Mouse (Mus musculus): ENCODE data around the gene Arid3a. TPM values are rescaled to one million over a fixed set of nuclear protein-coding genes. Genes with fewer than 3 reads are reported as not detected.

Arid3a gene
- polyA plus RNA-seq, 1 experiment = 59.5 TPM

DNA sequence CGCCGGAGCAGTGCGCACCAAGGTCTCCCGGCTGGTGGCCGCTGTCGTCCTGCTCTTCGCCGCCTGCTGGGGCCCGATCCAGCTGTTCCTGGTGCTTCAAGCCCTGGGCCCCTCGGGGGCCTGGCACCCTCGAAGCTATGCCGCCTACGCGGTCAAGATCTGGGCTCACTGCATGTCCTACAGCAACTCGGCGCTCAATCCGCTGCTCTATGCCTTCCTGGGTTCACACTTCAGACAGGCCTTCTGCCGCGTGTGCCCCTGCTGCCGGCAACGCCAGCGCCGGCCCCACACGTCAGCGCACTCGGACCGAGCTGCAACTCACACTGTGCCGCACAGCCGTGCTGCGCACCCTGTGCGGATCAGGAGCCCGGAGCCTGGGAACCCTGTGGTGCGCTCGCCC is 5.3 kb upstream of the Arid3a start:
- peaks cover 30% of the 10 kb centered on the region for H3K4me1 ChIP-seq (ENCODE audit: control insufficient read depth, insufficient read depth, low read length)
- TF ChIP-seq POLR2A (IDR thresholded peaks at IDR 0.05; ENCODE audit: control insufficient read depth, low read depth, low read length) = no peak
- no peak for TF ChIP-seq CTCF (IDR thresholded peaks at IDR 0.05; ENCODE audit: control insufficient read depth, insufficient read depth, insufficient replicate concordance, low read depth, low read length)

DNA sequence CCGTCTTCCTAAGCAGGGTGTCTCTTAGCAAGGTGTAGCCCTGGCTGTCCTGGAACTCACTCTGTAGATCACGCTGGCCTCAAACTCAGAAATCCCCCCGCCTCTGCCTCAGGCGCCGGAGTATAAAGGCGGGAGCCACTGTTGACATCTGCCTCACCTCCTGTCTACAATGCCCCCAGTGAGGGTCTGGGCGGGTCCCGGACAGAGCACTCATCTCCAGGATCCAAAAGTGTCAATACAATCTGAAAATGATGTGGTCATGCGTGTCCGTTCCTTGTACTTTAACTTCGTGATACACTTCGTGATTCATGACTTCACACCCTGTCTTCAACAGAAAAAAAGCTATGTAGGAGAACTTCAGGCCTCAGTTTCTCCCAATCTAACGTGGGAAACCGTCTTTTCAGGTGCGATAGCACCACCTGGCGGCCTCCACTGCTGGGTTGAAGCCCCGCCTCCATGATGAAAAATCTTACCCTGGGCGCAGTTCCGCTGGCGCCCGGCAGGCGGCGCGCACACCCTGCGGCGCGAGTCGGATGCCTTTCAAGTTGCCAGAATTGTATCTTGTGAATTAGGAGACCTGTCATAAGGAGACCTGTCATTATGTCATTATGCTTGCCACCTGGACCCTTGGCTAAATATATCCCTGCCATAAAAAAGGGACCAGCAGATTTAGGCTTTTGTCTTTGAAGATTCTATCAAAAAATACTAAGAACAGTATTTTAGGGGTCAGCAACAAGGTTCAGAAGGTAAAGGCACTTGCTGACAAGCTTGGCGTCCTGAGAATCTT is 1.7 kb upstream of the Arid3a start:
- H3K4me3 ChIP-seq (ENCODE audit: control insufficient read depth, low read depth, low read length) = peak overlapping the region; percentile 74
- no peaks in the 10 kb centered on the region for H3K36me3 ChIP-seq (ENCODE audit: control insufficient read depth, insufficient read depth, low read length)
- TF ChIP-seq POLR2A (IDR thresholded peaks at IDR 0.05; ENCODE audit: control insufficient read depth, low read depth, low read length) = no peak
- peak; percentile 100 for TF ChIP-seq CTCF (IDR thresholded peaks at IDR 0.05; ENCODE audit: control insufficient read depth, insufficient read depth, insufficient replicate concordance, low read depth, low read length)
- H3K4me1 ChIP-seq (ENCODE audit: control insufficient read depth, insufficient read depth, low read length) = peaks cover 31% of the 10 kb centered on the region
- H3K27ac ChIP-seq (ENCODE audit: control insufficient read depth, insufficient read depth, low read depth, low read length) = no peak overlapping the region
- no peaks in the 10 kb centered on the region for H3K27me3 ChIP-seq (ENCODE audit: control insufficient read depth, insufficient read depth, low read length)

More for the DNA sequence above, 5.3 kb upstream of the Arid3a start:
- H3K27ac ChIP-seq (ENCODE audit: control insufficient read depth, insufficient read depth, low read depth, low read length) = no peak overlapping the region
- no peak overlapping the region for H3K4me3 ChIP-seq (ENCODE audit: control insufficient read depth, low read depth, low read length)
- H3K36me3 ChIP-seq (ENCODE audit: control insufficient read depth, insufficient read depth, low read length) = no peaks in the 10 kb centered on the region
- no peaks in the 10 kb centered on the region for H3K27me3 ChIP-seq (ENCODE audit: control insufficient read depth, insufficient read depth, low read length)

DNA sequence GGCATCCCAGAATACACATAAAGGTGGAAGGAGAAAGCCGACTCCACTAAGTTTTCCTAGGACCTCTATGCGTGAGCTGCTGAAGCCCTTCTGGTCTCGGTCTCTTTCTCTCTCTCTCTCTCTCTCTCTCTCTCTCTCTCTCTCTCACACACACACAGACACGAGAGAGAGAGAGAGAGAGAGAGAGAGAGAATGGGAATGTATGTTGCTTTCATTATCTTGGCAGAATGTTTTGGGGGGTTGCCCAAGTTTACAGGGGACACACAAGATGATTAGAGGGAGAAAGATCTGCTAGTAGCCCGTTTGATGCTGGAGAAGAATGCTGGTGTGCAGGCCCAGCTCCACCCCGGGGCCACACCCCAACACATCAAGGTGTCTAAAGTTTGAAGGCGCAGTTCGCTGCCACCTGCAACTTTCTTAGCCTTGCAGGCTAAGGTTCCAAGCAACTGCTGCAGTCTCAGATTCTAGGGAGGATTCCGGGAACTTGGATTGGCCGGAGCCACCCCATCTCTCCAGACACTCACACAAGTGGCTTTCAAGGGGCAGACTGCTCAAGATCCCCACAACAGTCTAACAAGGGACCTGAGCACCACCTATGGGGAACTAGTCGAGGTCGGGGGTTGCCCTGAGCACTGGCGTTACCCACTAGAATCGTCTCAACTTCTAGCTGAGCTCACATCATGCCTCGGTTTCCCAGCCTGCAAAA is 905 bp upstream of the Arid3a start:
- Histone ChIP-seq H3K4me3 (ENCODE audit: control insufficient read depth, low read depth, low read length) (peak overlapping the region; percentile 78), H3K27ac (ENCODE audit: control insufficient read depth, insufficient read depth, low read depth, low read length) (peak overlapping the region; percentile 88), H3K27me3 (ENCODE audit: control insufficient read depth, insufficient read depth, low read length) (no peaks in the 10 kb centered on the region), H3K36me3 (ENCODE audit: control insufficient read depth, insufficient read depth, low read length) (no peaks in the 10 kb centered on the region), H3K4me1 (ENCODE audit: control insufficient read depth, insufficient read depth, low read length) (peaks cover 26% of the 10 kb centered on the region)
- TF ChIP-seq POLR2A (IDR thresholded peaks at IDR 0.05; ENCODE audit: control insufficient read depth, low read depth, low read length) = no peak
- no peak for TF ChIP-seq CTCF (IDR thresholded peaks at IDR 0.05; ENCODE audit: control insufficient read depth, insufficient read depth, insufficient replicate concordance, low read depth, low read length)

DNA sequence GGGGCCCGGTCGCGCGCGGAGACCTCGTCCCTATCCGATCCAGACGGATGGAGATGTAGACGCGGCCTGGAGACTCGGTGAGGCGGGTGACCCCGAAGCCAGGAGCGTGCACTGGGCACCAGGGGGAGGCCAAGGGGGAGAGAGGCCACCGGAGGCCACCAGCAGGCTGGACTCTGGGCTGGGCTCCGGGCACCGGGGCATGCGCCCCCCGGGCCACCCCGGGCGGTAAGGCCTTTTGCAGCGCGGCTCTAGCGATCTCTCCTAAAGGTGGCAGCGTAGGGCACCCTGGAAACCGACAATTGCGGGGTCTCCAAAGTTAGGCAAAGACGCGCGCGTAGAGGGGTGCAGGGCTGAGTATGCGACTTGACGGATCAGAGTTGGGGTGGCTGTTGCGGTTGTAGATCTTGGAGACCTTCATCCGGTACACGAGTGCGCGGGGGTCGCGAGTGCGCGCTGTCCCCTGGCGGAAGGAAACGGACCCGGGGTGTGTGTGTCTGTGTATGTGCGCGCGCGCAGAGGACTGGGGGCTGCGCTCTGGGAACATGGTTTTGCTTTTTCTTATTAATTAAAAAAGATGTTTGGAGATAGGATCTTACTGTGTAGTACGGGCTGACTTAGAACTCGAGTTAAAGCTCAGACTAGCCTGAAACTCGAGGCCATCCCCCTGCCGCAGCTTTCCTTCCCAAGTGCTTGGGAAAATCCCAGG is 634 bp downstream of the Arid3a start:
- Histone ChIP-seq H3K27me3 (ENCODE audit: control insufficient read depth, insufficient read depth, low read length) (no peaks in the 10 kb centered on the region), H3K27ac (ENCODE audit: control insufficient read depth, insufficient read depth, low read depth, low read length) (peak overlapping the region; percentile 55; the same call in 1 of the 2 replicates)

DNA sequence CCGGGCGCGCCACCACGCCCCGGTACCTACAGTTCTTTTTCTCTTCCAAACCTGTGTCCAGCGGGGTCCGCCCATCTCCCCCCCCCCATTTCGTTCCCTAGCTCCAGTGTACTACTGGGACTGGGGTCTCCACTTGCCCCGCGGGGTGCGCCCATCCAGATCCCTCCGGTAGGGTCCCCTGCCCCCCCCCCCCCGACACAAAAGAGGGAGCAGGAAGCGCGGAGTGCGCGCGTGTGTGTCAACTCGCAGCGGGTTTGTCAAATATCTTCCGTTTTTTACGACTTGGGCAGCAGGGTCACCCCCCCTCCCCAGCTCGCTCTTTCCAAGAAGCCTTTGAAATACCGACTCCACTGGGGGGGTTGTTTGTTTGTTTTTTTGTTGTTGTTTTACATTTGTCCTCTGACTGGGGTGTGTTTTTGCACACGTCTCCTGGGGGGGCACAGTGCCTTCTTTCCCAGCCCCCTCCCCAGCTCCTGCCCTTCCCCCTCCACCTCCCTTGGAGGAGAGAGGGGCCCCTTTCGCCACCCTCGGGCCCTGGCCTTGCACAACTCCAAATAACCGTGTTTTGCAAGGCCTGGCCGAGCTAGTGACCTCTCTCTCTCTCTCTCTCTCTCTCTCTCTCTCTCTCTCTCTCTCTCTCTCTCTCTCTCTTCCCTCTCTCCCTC is 1.3 kb downstream of the Arid3a start:
- Histone ChIP-seq H3K36me3 (ENCODE audit: control insufficient read depth, insufficient read depth, low read length) (no peaks in the 10 kb centered on the region), H3K27me3 (ENCODE audit: control insufficient read depth, insufficient read depth, low read length) (no peaks in the 10 kb centered on the region), H3K27ac (ENCODE audit: control insufficient read depth, insufficient read depth, low read depth, low read length) (no peak overlapping the region), H3K4me1 (ENCODE audit: control insufficient read depth, insufficient read depth, low read length) (peaks cover 34% of the 10 kb centered on the region), H3K4me3 (ENCODE audit: control insufficient read depth, low read depth, low read length) (peak overlapping the region; percentile 78)
- TF ChIP-seq POLR2A (IDR thresholded peaks at IDR 0.05; ENCODE audit: control insufficient read depth, low read depth, low read length) = no peak
- TF ChIP-seq CTCF (IDR thresholded peaks at IDR 0.05; ENCODE audit: control insufficient read depth, insufficient read depth, insufficient replicate concordance, low read depth, low read length) = no peak

More for the DNA sequence above, 634 bp downstream of the Arid3a start:
- TF ChIP-seq POLR2A (IDR thresholded peaks at IDR 0.05; ENCODE audit: control insufficient read depth, low read depth, low read length) = no peak
- TF ChIP-seq CTCF (IDR thresholded peaks at IDR 0.05; ENCODE audit: control insufficient read depth, insufficient read depth, insufficient replicate concordance, low read depth, low read length) = no peak
- no peaks in the 10 kb centered on the region for H3K36me3 ChIP-seq (ENCODE audit: control insufficient read depth, insufficient read depth, low read length)
- peaks cover 30% of the 10 kb centered on the region for H3K4me1 ChIP-seq (ENCODE audit: control insufficient read depth, insufficient read depth, low read length)
- H3K4me3 ChIP-seq (ENCODE audit: control insufficient read depth, low read depth, low read length) = peak overlapping the region; percentile 78

DNA sequence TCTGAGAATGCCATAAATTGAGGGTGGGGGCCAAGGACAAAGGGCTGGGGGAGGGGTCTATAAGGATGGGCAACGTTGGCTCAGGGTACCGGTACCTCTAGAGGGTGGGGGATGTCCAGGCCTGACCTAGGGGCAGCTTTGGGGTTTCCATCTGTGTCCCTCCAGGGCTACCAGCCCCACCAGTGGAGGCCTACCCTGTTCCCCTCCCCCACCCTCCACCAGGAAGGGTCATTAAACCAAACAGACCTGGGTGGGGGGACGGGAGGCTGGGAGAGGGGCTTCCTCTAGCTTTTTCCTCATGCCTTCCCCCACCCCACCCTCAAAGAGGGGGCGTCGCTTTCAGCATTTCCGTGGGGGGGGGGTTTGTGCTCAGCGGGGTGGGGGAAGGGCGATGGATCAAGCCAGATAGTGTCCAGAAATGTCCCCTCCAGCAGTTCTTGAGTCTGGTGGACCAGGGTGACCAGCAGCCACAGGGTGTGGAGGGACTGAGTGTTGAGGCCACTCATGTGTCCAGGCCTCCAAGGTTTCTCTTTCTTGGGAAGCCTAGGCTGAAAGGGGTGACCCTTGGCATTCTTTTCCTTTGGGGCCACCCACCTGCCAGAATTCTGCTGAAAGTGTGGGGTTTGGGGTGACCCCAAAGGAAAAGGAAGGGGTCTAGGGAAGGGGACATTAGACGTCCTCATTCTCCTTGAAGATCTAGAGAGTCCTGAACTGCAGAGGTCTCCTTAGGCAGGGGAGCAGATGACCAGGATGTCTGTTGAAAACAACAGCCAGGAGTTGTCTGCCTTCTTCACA is 2.3 kb downstream of the Arid3a start:
- no peaks in the 10 kb centered on the region for H3K27me3 ChIP-seq (ENCODE audit: control insufficient read depth, insufficient read depth, low read length)

More for the DNA sequence above, 2.3 kb downstream of the Arid3a start:
- Histone ChIP-seq H3K4me1 (ENCODE audit: control insufficient read depth, insufficient read depth, low read length) (peaks cover 43% of the 10 kb centered on the region), H3K4me3 (ENCODE audit: control insufficient read depth, low read depth, low read length) (peak overlapping the region; percentile 85), H3K27ac (ENCODE audit: control insufficient read depth, insufficient read depth, low read depth, low read length) (no peak overlapping the region), H3K36me3 (ENCODE audit: control insufficient read depth, insufficient read depth, low read length) (no peaks in the 10 kb centered on the region)
- TF ChIP-seq CTCF (IDR thresholded peaks at IDR 0.05; ENCODE audit: control insufficient read depth, insufficient read depth, insufficient replicate concordance, low read depth, low read length) = no peak
- no peak for TF ChIP-seq POLR2A (IDR thresholded peaks at IDR 0.05; ENCODE audit: control insufficient read depth, low read depth, low read length)
